Mouse (Mus musculus) macrophage (primary cell): Measurements from ENCODE around the gene Klf4. TPM values are rescaled to one million over a fixed set of nuclear protein-coding genes. Genes with fewer than 3 reads are reported as not detected.

ENCODE experiments used
- H3K27ac ChIP-seq: fragments of 350-480 bp; formaldehyde crosslinking; 2 replicates; pipeline ENCODE4 v1.9.0; 2021
- H3K36me3 ChIP-seq: fragments of 350-480 bp; formaldehyde crosslinking; 2 replicates; pipeline ENCODE4 v1.9.0; 2021; ENCODE audit errors: inconsistent target
- H3K4me3 ChIP-seq: fragments of 350-480 bp; formaldehyde crosslinking; 2 replicates; pipeline ENCODE4 v1.9.0; 2021; ENCODE audit errors: inconsistent target
- H3K79me2 ChIP-seq: fragments of 350-480 bp; formaldehyde crosslinking; 2 replicates; pipeline ENCODE4 v1.9.0; 2021; ENCODE audit errors: inconsistent target
- WGBS: methylation state at CpG from one replicate; pipeline ENCODE4 v1.1.7; 2026; ENCODE audit warnings: inconsistent platforms; ENCODE audit not compliant: missing documents; 5-methylcytosine and 5-hydroxymethylcytosine counted together
- polyA plus RNA-seq: library from polyadenylated mRNA; stranded (reverse); fragments of 250-400 nt; gene quantifications from 3 replicates; pipeline ENCODE4 v1.2.4, GENCODE M21; 2018; ENCODE audit warnings: inconsistent platforms

Gene Klf4
- polyA plus RNA-seq, 1 experiment from 2014 or later, result 1.0 TPM

GRCm38 (mm10) chr4:55496416-55496815 lies 35.9 kb downstream of the Klf4 start:
- no peak overlapping the region for H3K27ac ChIP-seq
- no peaks in the 10 kb centered on the region for H3K79me2 ChIP-seq
- 94% methylated on average over 7 of the region's 7 CpGs for WGBS
- H3K4me3 ChIP-seq, result no peak overlapping the region
- no peaks in the 10 kb centered on the region for H3K36me3 ChIP-seq

- no peaks in the 10 kb centered on the region for H3K36me3 ChIP-seq
- no peak overlapping the region for H3K4me3 ChIP-seq
- no peak overlapping the region for H3K27ac ChIP-seq
- no peaks in the 10 kb centered on the region for H3K79me2 ChIP-seq
- 88% methylated on average over 3 of the region's 3 CpGs for WGBS
Observed at GRCm38 (mm10) chr4:55493261-55493660, 39.0 kb downstream of the Klf4 start.

- no peak overlapping the region for H3K4me3 ChIP-seq
- H3K27ac ChIP-seq, result no peak overlapping the region
- H3K36me3 ChIP-seq, result no peaks in the 10 kb centered on the region
- WGBS, result 10% methylated on average over 3 of the region's 3 CpGs
- no peaks in the 10 kb centered on the region for H3K79me2 ChIP-seq
Observed at GRCm38 (mm10) chr4:55489328-55489727, 42.9 kb downstream of the Klf4 start.

- Histone ChIP-seq H3K79me2 (no peaks in the 10 kb centered on the region), H3K27ac (no peak overlapping the region), H3K36me3 (no peaks in the 10 kb centered on the region), H3K4me3 (no peak overlapping the region)
- 7% methylated on average over 6 of the region's 6 CpGs for WGBS
Observed at GRCm38 (mm10) chr4:55488604-55489003, 43.7 kb downstream of the Klf4 start.

GRCm38 (mm10) chr4:55480322-55480767 lies 51.9 kb downstream of the Klf4 start:
- Histone ChIP-seq H3K4me3 (no peak overlapping the region), H3K36me3 (no peaks in the 10 kb centered on the region), H3K27ac (no peak overlapping the region), H3K79me2 (no peaks in the 10 kb centered on the region)
- 56% methylated on average over 22 of the region's 25 CpGs for WGBS

GRCm38 (mm10) chr4:55478333-55478732 lies 53.9 kb downstream of the Klf4 start:
- Histone ChIP-seq H3K4me3 (no peak overlapping the region), H3K27ac (no peak overlapping the region), H3K79me2 (no peaks in the 10 kb centered on the region), H3K36me3 (no peaks in the 10 kb centered on the region)
- 92% methylated on average over 5 of the region's 5 CpGs for WGBS

GRCm38 (mm10) chr4:55477933-55478332 lies 54.3 kb downstream of the Klf4 start:
- Histone ChIP-seq H3K79me2 (no peaks in the 10 kb centered on the region), H3K27ac (no peak overlapping the region), H3K4me3 (no peak overlapping the region), H3K36me3 (no peaks in the 10 kb centered on the region)
- WGBS, result 77% methylated on average over 4 of the region's 4 CpGs

GRCm38 (mm10) chr4:55477210-55477759 lies 55.0 kb downstream of the Klf4 start:
- Histone ChIP-seq H3K79me2 (no peaks in the 10 kb centered on the region), H3K27ac (no peak overlapping the region), H3K4me3 (no peak overlapping the region), H3K36me3 (no peaks in the 10 kb centered on the region)
- WGBS, result 88% methylated on average over 7 of the region's 7 CpGs

Other genes with a start within 250 kb of the Klf4 start
- 67.1 to 167 TPM (median 101 TPM) in 3 replicates for gene Rad23b, start 182.4 kb downstream of the Klf4 start, polyA plus RNA-seq